Mouse (Mus musculus) CH12.LX (cell line): ENCODE results near the gene Vegfd. TPM values are rescaled to one million over a fixed set of nuclear protein-coding genes. Genes with fewer than 3 reads are reported as not detected.

ENCODE experiments used
- DNase-seq: peaks from one replicate; pipeline ENCODE4 v3.0.0-alpha.2; 2013; ENCODE audit errors: extremely low read depth
- H3K27ac ChIP-seq: 2 replicates; pipeline ENCODE4 v1.5.1; 2012; ENCODE audit warnings: low read depth, mild to moderate bottlenecking, control low read depth, moderate library complexity; ENCODE audit not compliant: insufficient read depth
- H3K27me3 ChIP-seq: replicated peaks from 2 replicates; pipeline ENCODE3; 2012; ENCODE audit warnings: inconsistent platforms
- H3K36me3 ChIP-seq, 2 experiments: replicated peaks in 1 of 2; 2 replicates each; pipeline versions ENCODE3 to v1.6.1; 2012; ENCODE audit warnings: inconsistent platforms in 1 of 2, low read length in 1 of 2, mild to moderate bottlenecking in 1 of 2, mixed read lengths in 1 of 2, moderate library complexity in 1 of 2; ENCODE audit not compliant: control insufficient read depth in 1 of 2, insufficient read depth in 1 of 2
- H3K4me1 ChIP-seq, 2 experiments: 2 replicates each; pipeline ENCODE4 v1.6.1; 2012; ENCODE audit warnings: inconsistent platforms in 1 of 2, moderate library complexity in 1 of 2; ENCODE audit not compliant: insufficient read depth in 2 of 2, control insufficient read depth in 1 of 2
- H3K4me2 ChIP-seq: 2 replicates; pipeline ENCODE4 v1.6.1; 2012; ENCODE audit warnings: low read depth, mild to moderate bottlenecking, control low read depth; ENCODE audit not compliant: poor library complexity, insufficient read depth, severe bottlenecking
- H3K4me3 ChIP-seq, 3 experiments: fragments of 150-350 bp in 1 of 3; sonication (generic) in 1 of 3; replicated peaks in 1 of 3; 2 replicates each; pipeline versions ENCODE3 to v1.5.1; 2011 to 2012; ENCODE audit warnings: low read depth in 2 of 3, low read length in 2 of 3, mild to moderate bottlenecking in 2 of 3, moderate library complexity in 2 of 3, control low read depth in 1 of 3, improper control_type of control experiment in 1 of 3, inconsistent platforms in 1 of 3, mixed read lengths in 1 of 3; ENCODE audit not compliant: poor library complexity in 1 of 3
- H3K79me2 ChIP-seq: replicated peaks from 2 replicates; pipeline ENCODE4 v1.6.1; 2012; ENCODE audit warnings: mild to moderate bottlenecking, moderate library complexity; ENCODE audit not compliant: control insufficient read depth, poor library complexity, insufficient read depth, severe bottlenecking; ENCODE audit errors: extremely low read depth
- H3K9ac ChIP-seq: 2 replicates; pipeline ENCODE4 v1.6.1; 2012; ENCODE audit warnings: low read depth, mild to moderate bottlenecking, control low read depth, moderate library complexity; ENCODE audit not compliant: insufficient read depth
- H3K9me3 ChIP-seq: replicated peaks from 2 replicates; pipeline ENCODE3; 2012; ENCODE audit warnings: low read length, inconsistent platforms, mixed read lengths
- CHD2 ChIP-seq: IDR thresholded peaks from 2 replicates; pipeline ENCODE4 v1.6.1; 2011; ENCODE audit warnings: low read length, improper control_type of control experiment
- CTCF ChIP-seq, 2 experiments: IDR thresholded peaks in 1 of 2; conservative IDR thresholded peaks in 1 of 2; 2 replicates each; pipeline ENCODE4 v1.5.1; 2011 to 2012; ENCODE audit warnings: low read depth in 2 of 2, low read length in 2 of 2, improper control_type of control experiment in 1 of 2, inconsistent platforms in 1 of 2, mild to moderate bottlenecking in 1 of 2, moderate library complexity in 1 of 2
- E2F4 ChIP-seq: IDR thresholded peaks from 2 replicates; pipeline ENCODE4 v1.6.1; 2011; ENCODE audit warnings: low read depth, low read length, improper control_type of control experiment; ENCODE audit not compliant: insufficient replicate concordance
- ELF1 ChIP-seq: IDR thresholded peaks from 2 replicates; pipeline ENCODE4 v1.6.1; 2014; ENCODE audit warnings: low read depth, mild to moderate bottlenecking, inconsistent platforms, low read length, improper control_type of control experiment
- EP300 ChIP-seq: IDR thresholded peaks from 2 replicates; pipeline ENCODE4 v1.6.1; 2011; ENCODE audit warnings: low read length, improper control_type of control experiment
- GABPA ChIP-seq: IDR thresholded peaks from 2 replicates; pipeline ENCODE4 v1.6.1; 2012; ENCODE audit warnings: low read depth, low read length, improper control_type of control experiment, inconsistent platforms; ENCODE audit not compliant: insufficient replicate concordance
- IRF4 ChIP-seq: IDR thresholded peaks from 2 replicates; pipeline ENCODE4 v1.6.1; 2014; ENCODE audit warnings: low read depth, mild to moderate bottlenecking, inconsistent platforms, low read length, improper control_type of control experiment
- JUN ChIP-seq: IDR thresholded peaks from 2 replicates; pipeline ENCODE4 v1.6.1; 2011; ENCODE audit warnings: low read depth, mild to moderate bottlenecking, low read length, improper control_type of control experiment, moderate library complexity; ENCODE audit not compliant: insufficient read depth
- JUND ChIP-seq: conservative IDR thresholded peaks from 2 replicates; pipeline ENCODE4 v1.6.1; 2011; ENCODE audit warnings: low read depth, low read length, improper control_type of control experiment
- MAFK ChIP-seq: IDR thresholded peaks from 2 replicates; pipeline ENCODE4 v1.6.1; 2011; ENCODE audit warnings: low read length, improper control_type of control experiment; ENCODE audit not compliant: insufficient replicate concordance
- MAX ChIP-seq: IDR thresholded peaks from 2 replicates; pipeline ENCODE4 v1.6.1; 2011; ENCODE audit warnings: low read length, improper control_type of control experiment
- MEF2A ChIP-seq: IDR thresholded peaks from 2 replicates; pipeline ENCODE4 v1.6.1; 2014; ENCODE audit warnings: low read depth, mild to moderate bottlenecking, inconsistent platforms, low read length, improper control_type of control experiment, borderline replicate concordance
- MXI1 ChIP-seq: IDR thresholded peaks from 2 replicates; pipeline ENCODE4 v1.6.1; 2011; ENCODE audit warnings: mild to moderate bottlenecking, low read depth, low read length, improper control_type of control experiment
- MYC ChIP-seq: IDR thresholded peaks from 2 replicates; pipeline ENCODE4 v1.6.1; 2011; ENCODE audit warnings: low read depth, mild to moderate bottlenecking, improper control_type of control experiment, low read length
- NELFE ChIP-seq: IDR thresholded peaks from 2 replicates; pipeline ENCODE4 v1.6.1; 2011; ENCODE audit warnings: low read depth, low read length, improper control_type of control experiment
- POLR2A ChIP-seq: IDR thresholded peaks from 2 replicates; pipeline ENCODE4 v1.6.1; 2011; ENCODE audit warnings: low read depth, mild to moderate bottlenecking, improper control_type of control experiment, low read length
- RCOR1 ChIP-seq: conservative IDR thresholded peaks from 2 replicates; pipeline ENCODE4 v1.6.1; 2012; ENCODE audit warnings: low read depth, mild to moderate bottlenecking, inconsistent platforms, low read length, improper control_type of control experiment
- SIN3A ChIP-seq: IDR thresholded peaks from 2 replicates; pipeline ENCODE4 v1.6.1; 2012; ENCODE audit warnings: low read length, improper control_type of control experiment, inconsistent platforms
- SMC3 ChIP-seq: IDR thresholded peaks from 2 replicates; pipeline ENCODE4 v1.6.1; 2011; ENCODE audit warnings: low read depth, low read length, improper control_type of control experiment
- TBP ChIP-seq: conservative IDR thresholded peaks from 2 replicates; pipeline ENCODE4 v1.6.1; 2011; ENCODE audit warnings: low read depth, low read length, improper control_type of control experiment
- TCF12 ChIP-seq: IDR thresholded peaks from 2 replicates; pipeline ENCODE4 v1.6.1; 2014; ENCODE audit warnings: low read depth, mild to moderate bottlenecking, inconsistent platforms, low read length, improper control_type of control experiment
- UBTF ChIP-seq: IDR thresholded peaks from 2 replicates; pipeline ENCODE4 v1.6.1; 2012; ENCODE audit warnings: low read depth, mild to moderate bottlenecking, inconsistent platforms, low read length, improper control_type of control experiment, moderate library complexity
- USF2 ChIP-seq: conservative IDR thresholded peaks from 2 replicates; pipeline ENCODE4 v1.6.1; 2011; ENCODE audit warnings: low read depth, low read length, improper control_type of control experiment
- dilution Hi-C: fragments of 300-500 bp; cut with MboI; formaldehyde crosslinking; loops from 2 replicates; pipeline ENCODE4 v1.14.3; 2020; ENCODE audit warnings: low sequenced_read_pairs; ENCODE audit not compliant: extremely low pct_unique_long_range_greater_than_20kb, extremely low pct_ligation_motif_present
- in situ Hi-C: fragments of 300-500 bp; cut with MboI; formaldehyde crosslinking; loops from 3 replicates; pipeline ENCODE4 v1.14.3; 2019; ENCODE audit warnings: low sequenced_read_pairs, low pct_ligation_motif_present, low pct_unique_long_range_greater_than_20kb, mixed read lengths
- polyA plus RNA-seq: library from polyadenylated mRNA; unstranded; fragments of >175 nt; gene quantifications from 2 replicates; pipeline ENCODE4 v1.2.1, GENCODE M21; 2012; ENCODE audit warnings: low read depth; ENCODE audit not compliant: insufficient read length
- total RNA-seq, 2 experiments: library from RNA; depleted of rRNA; stranded (reverse); fragments of 300-350 nt in 1 of 2; fragments of >200 nt in 1 of 2; gene quantifications; 2 replicates each; pipeline ENCODE4 v1.2.3; 2012 to 2014

The Vegfd gene
- total and polyA plus RNA-seq, 3 experiments: not detected

DNA sequence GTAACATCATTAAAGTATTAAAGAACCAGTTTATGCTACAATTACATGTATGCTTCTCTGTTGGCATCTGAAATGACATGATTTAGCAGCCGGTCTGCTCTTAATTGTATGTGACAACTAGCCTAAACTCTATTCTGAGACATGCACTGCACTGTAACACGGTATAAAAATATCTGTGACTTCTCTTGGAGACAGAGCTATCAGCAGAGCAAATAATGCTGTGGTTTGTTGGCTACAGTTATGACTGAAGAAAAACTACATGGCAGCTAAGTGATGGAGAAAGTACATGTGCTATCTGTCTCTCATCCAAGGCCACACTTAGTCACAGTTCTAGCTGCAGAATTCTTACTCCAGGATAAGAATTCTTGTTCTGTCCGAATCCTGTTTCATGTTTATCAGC lies 24.2 kb upstream of the Vegfd start:
- no peaks in the 10 kb centered on the region for H3K9me3 ChIP-seq
- H3K4me3 ChIP-seq: no peak overlapping the region
- H3K36me3 ChIP-seq: no peaks in the 10 kb centered on the region
- no peak for DNase-seq
- no peak overlapping the region for H3K4me2 ChIP-seq
- dilution Hi-C loops (no loop called here), in situ Hi-C loops (no loop called here)
- H3K27me3 ChIP-seq: no peaks in the 10 kb centered on the region
- no peak overlapping the region for H3K9ac ChIP-seq
- no peak overlapping the region for H3K27ac ChIP-seq
- H3K4me1 ChIP-seq: no peaks in the 10 kb centered on the region
- no peaks in the 10 kb centered on the region for H3K79me2 ChIP-seq
- TF ChIP-seq UBTF (no peak), MAX (no peak), MEF2A (no peak), TBP (no peak), IRF4 (no peak), POLR2A (no peak), NELFE (no peak), RCOR1 (no peak), JUND (no peak), USF2 (no peak), MYC (no peak)

DNA sequence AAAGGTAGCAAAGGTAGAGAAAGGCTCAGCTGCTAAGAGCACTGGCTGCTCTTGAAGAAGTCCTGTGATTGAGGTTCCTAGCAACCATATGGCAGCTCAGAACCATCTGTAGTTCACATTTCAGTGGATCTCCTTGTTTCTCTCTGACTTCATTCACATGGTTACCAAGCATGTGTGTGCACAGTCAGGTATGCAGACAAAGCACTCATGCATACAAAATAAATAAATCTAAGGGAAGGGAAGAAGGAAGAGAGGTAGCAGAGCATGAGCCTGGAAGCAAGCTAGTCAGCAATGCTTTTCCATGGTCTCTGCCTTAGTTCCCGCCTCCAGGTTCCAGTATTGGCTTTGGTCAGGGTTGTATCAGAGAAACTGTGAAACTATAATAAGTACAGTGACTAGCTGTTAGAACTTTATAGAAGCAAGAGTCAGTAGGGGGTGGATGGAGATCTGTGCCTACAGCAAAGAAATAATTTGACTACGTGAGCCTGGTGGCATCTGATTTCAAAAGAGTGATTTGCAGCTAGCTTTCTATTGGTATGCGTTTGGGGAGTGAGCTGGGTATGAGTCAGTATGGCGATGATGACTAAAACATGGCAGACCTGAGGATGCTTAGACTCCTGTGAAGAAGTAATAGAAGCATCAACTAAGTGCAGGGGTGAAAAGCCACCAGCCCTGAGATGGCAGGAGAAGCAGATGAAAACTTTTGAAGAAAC lies 7.9 kb upstream of the Vegfd start:
- in situ Hi-C loops: no loop called here

More for the DNA sequence above, 7.9 kb upstream of the Vegfd start:
- Histone ChIP-seq H3K4me2 (no peak overlapping the region; the same call in 1 of the 2 replicates), H3K27me3 (no peaks in the 10 kb centered on the region), H3K27ac (no peak overlapping the region), H3K79me2 (no peaks in the 10 kb centered on the region), H3K36me3 (no peaks in the 10 kb centered on the region), H3K4me1 (no peaks in the 10 kb centered on the region; a peak in 1 of 4 replicates), H3K9ac (no peak overlapping the region), H3K4me3 (no peak overlapping the region), H3K9me3 (no peaks in the 10 kb centered on the region)
- TF ChIP-seq MXI1: no peak
- no peak for TF ChIP-seq GABPA
- no peak for TF ChIP-seq ELF1
- TF ChIP-seq SIN3A: no peak
- TF ChIP-seq EP300: no peak
- TF ChIP-seq NELFE: no peak
- no peak for TF ChIP-seq TCF12
- no peak for TF ChIP-seq UBTF
- TF ChIP-seq JUN: no peak
- TF ChIP-seq TBP: no peak
- TF ChIP-seq MEF2A: no peak
- TF ChIP-seq MAFK: no peak
- no peak for TF ChIP-seq E2F4
- TF ChIP-seq SMC3: no peak
- no peak for TF ChIP-seq MYC
- no peak for TF ChIP-seq CHD2
- TF ChIP-seq CTCF (conservative IDR thresholded peaks at IDR 0.05 in 1 of 2, IDR thresholded peaks at IDR 0.05 in 1 of 2; ENCODE audit: low read depth in 2 of 2, low read length in 2 of 2): no peak
- TF ChIP-seq JUND: no peak
- dilution Hi-C loops: no loop called here
- no peak for DNase-seq
